Mouse (Mus musculus): ENCODE data around the gene Rcan1.
A peak's percentile ranks its signal among the peaks of the same experiment; 100 is the strongest.

Gene Rcan1

GRCm38 (mm10) chr16:92470706-92471105, at the start of gene Rcan1:
Rcan1 (minus strand) TSS chr16:92470867.
- DNase-seq (ENCODE audit: low read depth, low spot score) = peak; percentile 71

GRCm38 (mm10) chr16:92519820-92520492, 49.3 kb upstream of the Rcan1 start:
- peak; percentile 66 for DNase-seq (ENCODE audit: low read depth, low spot score)

GRCm38 (mm10) chr16:92518718-92519117, 48.1 kb upstream of the Rcan1 start:
- DNase-seq (ENCODE audit: low read depth, low spot score) = no peak

GRCm38 (mm10) chr16:92516139-92516538, 45.5 kb upstream of the Rcan1 start:
- DNase-seq (ENCODE audit: low read depth, low spot score) = no peak

GRCm38 (mm10) chr16:92514896-92515295, 44.2 kb upstream of the Rcan1 start:
- peak; percentile 54 for DNase-seq (ENCODE audit: low read depth, low spot score)

- peak; percentile 61 for DNase-seq (ENCODE audit: low read depth, low spot score)
Measured at GRCm38 (mm10) chr16:92511773-92512391, 41.2 kb upstream of the Rcan1 start.

- DNase-seq (ENCODE audit: low read depth, low spot score) = no peak
Measured at GRCm38 (mm10) chr16:92510835-92511772, 40.4 kb upstream of the Rcan1 start.

GRCm38 (mm10) chr16:92507573-92507972, 36.9 kb upstream of the Rcan1 start:
- DNase-seq (ENCODE audit: low read depth, low spot score) = no peak

GRCm38 (mm10) chr16:92503105-92503504, 32.4 kb upstream of the Rcan1 start:
- no peak for DNase-seq (ENCODE audit: low read depth, low spot score)

GRCm38 (mm10) chr16:92500534-92500933, 29.9 kb upstream of the Rcan1 start:
- no peak for DNase-seq (ENCODE audit: low read depth, low spot score)

GRCm38 (mm10) chr16:92499324-92499723, 28.7 kb upstream of the Rcan1 start:
- no peak for DNase-seq (ENCODE audit: low read depth, low spot score)

- peak; percentile 23 for DNase-seq (ENCODE audit: low read depth, low spot score)
Measured at GRCm38 (mm10) chr16:92498589-92498981, 27.9 kb upstream of the Rcan1 start.

- no peak for DNase-seq (ENCODE audit: low read depth, low spot score)
Measured at GRCm38 (mm10) chr16:92497851-92498588, 27.4 kb upstream of the Rcan1 start.

- DNase-seq (ENCODE audit: low read depth, low spot score) = no peak
Measured at GRCm38 (mm10) chr16:92489356-92489755, 18.7 kb upstream of the Rcan1 start.

GRCm38 (mm10) chr16:92488456-92488855, 17.8 kb upstream of the Rcan1 start:
- DNase-seq (ENCODE audit: low read depth, low spot score) = peak; percentile 39

- DNase-seq (ENCODE audit: low read depth, low spot score) = peak; percentile 74
Measured at GRCm38 (mm10) chr16:92487489-92487888, 16.8 kb upstream of the Rcan1 start.

GRCm38 (mm10) chr16:92487086-92487485, 16.4 kb upstream of the Rcan1 start:
- no peak for DNase-seq (ENCODE audit: low read depth, low spot score)

- DNase-seq (ENCODE audit: low read depth, low spot score) = no peak
Measured at GRCm38 (mm10) chr16:92485436-92485835, 14.8 kb upstream of the Rcan1 start, which contains the start of gene Clic6. Clic6 (plus strand) TSS chr16:92485736.

GRCm38 (mm10) chr16:92478561-92479150, 8.0 kb upstream of the Rcan1 start:
- DNase-seq (ENCODE audit: low read depth, low spot score) = peak; percentile 70

GRCm38 (mm10) chr16:92475093-92475860, 4.6 kb upstream of the Rcan1 start:
- DNase-seq (ENCODE audit: low read depth, low spot score) = peak; percentile 92

All from ES-CJ7 (cell line).